11 mouse cellular contexts compared by ENCODE assay signal in the genomic region with DNA sequence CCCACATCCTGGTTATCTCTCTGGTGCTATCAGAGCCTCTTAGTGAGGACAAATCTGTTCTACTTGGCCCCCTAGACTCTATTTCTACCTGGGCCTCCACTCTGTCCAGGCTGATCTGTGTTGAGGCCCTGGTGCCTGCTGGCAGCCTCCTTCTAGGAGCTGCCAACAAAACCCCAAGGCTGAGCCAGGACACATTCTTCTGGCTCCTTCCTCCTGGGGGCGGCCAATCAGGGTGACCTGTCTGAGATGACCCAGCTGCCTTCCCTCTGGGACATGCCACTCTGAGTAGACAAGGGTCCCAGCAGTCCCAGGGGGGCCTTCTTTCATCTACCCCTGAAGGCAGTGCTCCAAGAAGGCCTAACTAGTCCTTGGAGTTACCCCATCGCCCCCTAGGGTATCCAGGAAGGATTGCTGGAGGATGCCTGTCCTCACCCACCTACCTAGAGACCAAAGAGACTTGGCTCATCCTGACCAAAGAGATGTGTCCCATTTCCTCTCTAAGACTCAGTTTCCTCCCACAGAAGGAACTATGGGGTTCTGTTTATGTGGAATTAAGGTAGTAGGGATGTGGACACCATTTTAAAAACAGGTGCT. TPM values are rescaled to one million over a fixed set of nuclear protein-coding genes. Genes with fewer than 3 reads are reported as not detected.
DNase-seq lines count a peak whose midpoint lies in the region; ATAC-seq and TF ChIP-seq lines count a peak whose summit lies in the region.
"Had no signal": no experiment of that assay in that cellular context is flagged by ENCODE, and none has a peak within 500 bp of the region (broad histone marks: within the 10 kb centered on the region; RNA-seq: fewer than 3 reads in every experiment).

No protein-coding gene starts in this region.

- TF ChIP-seq CTCF in cerebellum, adult 2 months (IDR thresholded peaks at IDR 0.05; ENCODE audit: borderline replicate concordance, insufficient read depth, low read depth, low read length) = peak; percentile 23; the same call in 1 of the 2 replicates
- TF ChIP-seq CTCF in liver, adult 2 months (IDR thresholded peaks at IDR 0.05; ENCODE audit: low read depth, low read length) = peak; percentile 9; the same call in 1 of the 2 replicates

- H3K9me3 ChIP-seq in liver, embryonic 12.5 days (replicated peaks) = no peaks in the 10 kb centered on the region
- no peaks in the 10 kb centered on the region for H3K9me3 ChIP-seq in heart, embryonic 11.5 days (replicated peaks; ENCODE audit: control insufficient read depth, low read length)
- H3K9me3 ChIP-seq: hindbrain, embryonic 13.5 days; midbrain, embryonic 13.5 days had no signal

- H3K4me1 ChIP-seq in cerebellum, adult 2 months (ENCODE audit: control insufficient read depth, insufficient read depth, low read length) = peaks cover 67% of the 10 kb centered on the region
- peaks cover 28% of the 10 kb centered on the region for H3K4me1 ChIP-seq in liver, adult 2 months (ENCODE audit: control insufficient read depth, insufficient read depth, low read length)
- H3K4me1 ChIP-seq in liver, embryonic 12.5 days = peaks cover 25% of the 10 kb centered on the region
- peaks cover 37% of the 10 kb centered on the region for H3K4me1 ChIP-seq in heart, embryonic 11.5 days (ENCODE audit: control insufficient read depth, insufficient read depth, low read length)

- 17% methylated on average over 2 of the region's 2 CpGs for WGBS in cerebellum, adult 2 months
- WGBS in liver, adult 2 months = 45% methylated on average over 2 of the region's 2 CpGs
- WGBS in liver, embryonic 12.5 days (ENCODE audit: insufficient replicate concordance) = 40% methylated on average over 2 of the region's 2 CpGs
- WGBS in heart, embryonic 11.5 days (ENCODE audit: insufficient replicate concordance) = 39% methylated on average over 2 of the region's 2 CpGs

- H3K9ac ChIP-seq in liver, adult 2 months (ENCODE audit: low read depth, low read length) = peak overlapping the region; percentile 34; the same call in 1 of the 2 replicates
- no peak overlapping the region for H3K9ac ChIP-seq in liver, embryonic 12.5 days
- no peak overlapping the region for H3K9ac ChIP-seq in heart, embryonic 11.5 days (ENCODE audit: low read depth, low read length)
- H3K9ac ChIP-seq: hindbrain, embryonic 13.5 days; midbrain, embryonic 13.5 days had no signal

- no peak for TF ChIP-seq POLR2A in cerebellum, adult 2 months (IDR thresholded peaks at IDR 0.05; ENCODE audit: borderline replicate concordance, insufficient read depth, low read length)
- no peak for TF ChIP-seq POLR2A in liver, adult 2 months (IDR thresholded peaks at IDR 0.05; ENCODE audit: extremely low read depth, insufficient read depth, low read length)

- no peak overlapping the region for H3K4me3 ChIP-seq in cerebellum, adult 2 months (replicated peaks; ENCODE audit: insufficient read depth, low read depth, low read length)
- no peak overlapping the region for H3K4me3 ChIP-seq in liver, adult 2 months (ENCODE audit: insufficient read depth, low read depth, low read length)
- no peak overlapping the region for H3K4me3 ChIP-seq in liver, embryonic 12.5 days
- no peak overlapping the region for H3K4me3 ChIP-seq in heart, embryonic 11.5 days (ENCODE audit: low read depth, low read length)
- H3K4me3 ChIP-seq: erythroblast, embryonic 14.5 days; hindbrain, embryonic 13.5 days; midbrain, embryonic 13.5 days had no signal

- no peaks in the 10 kb centered on the region; the same call in 1 of the 2 replicates for H3K79me2 ChIP-seq in liver, adult 2 months (ENCODE audit: control insufficient read depth, insufficient read depth, low read length)

- H3K36me3 ChIP-seq in liver, adult 2 months (ENCODE audit: control insufficient read depth, insufficient read depth, low read length) = no peaks in the 10 kb centered on the region
- H3K36me3 ChIP-seq in liver, embryonic 12.5 days = no peaks in the 10 kb centered on the region
- no peaks in the 10 kb centered on the region for H3K36me3 ChIP-seq in heart, embryonic 11.5 days (ENCODE audit: control insufficient read depth, insufficient read depth, low read length)
- H3K36me3 ChIP-seq: hindbrain, embryonic 13.5 days; midbrain, embryonic 13.5 days had no signal

- no peak for ATAC-seq in cerebellum, adult (ENCODE audit: insufficient number of reproducible peaks, low FRiP score, low TSS enrichment)
- no peak for ATAC-seq in liver, embryonic 12.5 days
- ATAC-seq in heart, embryonic 11.5 days (replicated peaks; ENCODE audit: insufficient number of reproducible peaks, low FRiP score, low TSS enrichment) = no peak
- 0 out of 2 replicates have a peak, but pooled peaks have one; percentile 31 for ATAC-seq in megakaryocyte progenitor cell, adult 5-6 weeks (replicated peaks; ENCODE audit: poor library complexity)
- ATAC-seq in erythroblast, adult 5-6 weeks (replicated peaks; ENCODE audit: low FRiP score, poor library complexity, severe bottlenecking) = no peak
- ATAC-seq: midbrain, embryonic 13.5 days had no signal

- peak; percentile 60 to 65 for DNase-seq in cerebellum, adult 2 months
- DNase-seq in liver, adult 2 months (ENCODE audit: extremely low read depth, low read depth, low spot score) = peak; percentile 31
- no peak for DNase-seq in right cerebral cortex, adult 2 months (ENCODE audit: low spot score in 2 of 2)

- H3K27me3 ChIP-seq in cerebellum, adult 2 months (ENCODE audit: control insufficient read depth, insufficient read depth, low read length) = no peaks in the 10 kb centered on the region
- no peaks in the 10 kb centered on the region for H3K27me3 ChIP-seq in liver, adult 2 months (ENCODE audit: control insufficient read depth, insufficient read depth, low read length)
- peaks cover 31% of the 10 kb centered on the region for H3K27me3 ChIP-seq in liver, embryonic 12.5 days (replicated peaks)
- no peaks in the 10 kb centered on the region; the same call in 1 of the 2 replicates for H3K27me3 ChIP-seq in heart, embryonic 11.5 days (ENCODE audit: control insufficient read depth, insufficient read depth, low read length)

- H3K4me2 ChIP-seq in liver, embryonic 12.5 days = no peak overlapping the region
- H3K4me2 ChIP-seq in heart, embryonic 11.5 days = no peak overlapping the region
- H3K4me2 ChIP-seq: hindbrain, embryonic 13.5 days; midbrain, embryonic 13.5 days had no signal

- peak overlapping the region; percentile 91 for H3K27ac ChIP-seq in cerebellum, adult 2 months (ENCODE audit: insufficient read depth, low read length)
- peak overlapping the region; percentile 2 for H3K27ac ChIP-seq in liver, adult 2 months (replicated peaks; ENCODE audit: insufficient read depth, low read depth, low read length)
- H3K27ac ChIP-seq in liver, embryonic 12.5 days = no peak overlapping the region
- H3K27ac ChIP-seq in heart, embryonic 11.5 days (ENCODE audit: low read depth, low read length) = peak overlapping the region; percentile 18; the same call in 1 of the 2 replicates
- H3K27ac ChIP-seq: hindbrain, embryonic 13.5 days; midbrain, embryonic 13.5 days had no signal

RNA-seq across cellular contexts. Expression of gene Ykt6, which starts 47.6 kb away (rescaled TPM):
- 54.2 and 54.9 TPM in 2 replicates for polyA plus RNA-seq in cerebellum, adult 2 months (2012; rRNA removed)
- total RNA-seq in liver, adult 2 months (2014; rRNA removed) = 41.6 and 41.8 TPM in 2 replicates
- polyA plus RNA-seq in liver, adult 2 months (2012; rRNA removed) = 37.4 and 39.9 TPM in 2 replicates
- 25.2 and 25.7 TPM in 2 replicates for polyA plus RNA-seq in liver, embryonic 12.5 days (2016; fragmentation: Nextera tagmentation; extraction: Ambion mirVana)
- polyA plus RNA-seq in heart, embryonic 11.5 days (2014; fragmentation: Nextera tagmentation; extraction: Ambion mirVana) = 19.3 and 25.4 TPM in 2 replicates
- 17.4 and 18.2 TPM in 2 replicates for total RNA-seq in megakaryocyte progenitor cell, adult 5-6 weeks (2015)
- total RNA-seq in megakaryocyte progenitor cell, adult 5-6 weeks (2017) = 44.4 and 48.7 TPM in 2 replicates
- 9.8 and 11.3 TPM in 2 replicates for total RNA-seq in erythroblast, adult 5-6 weeks (2015; ENCODE audit: low replicate concordance)
- 6.8 and 22.3 TPM in 2 replicates for total RNA-seq in erythroblast, adult 5-6 weeks (2017; ENCODE audit: low replicate concordance)

RNA-seq across cellular contexts. Expression of gene Gck, which starts 53.3 kb away (rescaled TPM):
- 0.74 and 1.1 TPM in 2 replicates for polyA plus RNA-seq in cerebellum, adult 2 months (2012; rRNA removed)
- total RNA-seq in liver, adult 2 months (2014; rRNA removed) = 69.5 and 94.4 TPM in 2 replicates
- polyA plus RNA-seq in liver, adult 2 months (2012; rRNA removed) = 112 and 155 TPM in 2 replicates
- polyA plus RNA-seq in liver, embryonic 12.5 days (2016; fragmentation: Nextera tagmentation; extraction: Ambion mirVana) = 0.31 and 0.37 TPM in 2 replicates
- polyA plus RNA-seq in heart, embryonic 11.5 days (2014; fragmentation: Nextera tagmentation; extraction: Ambion mirVana) = 2.0 and 2.6 TPM in 2 replicates
- not detected in 2 replicates for total RNA-seq in megakaryocyte progenitor cell, adult 5-6 weeks (2015)
- total RNA-seq in megakaryocyte progenitor cell, adult 5-6 weeks (2017) = not detected in 2 replicates
- total RNA-seq in erythroblast, adult 5-6 weeks (2015; ENCODE audit: low replicate concordance) = not detected in 2 replicates
- total RNA-seq in erythroblast, adult 5-6 weeks (2017; ENCODE audit: low replicate concordance) = not detected in 2 replicates
- polyA plus RNA-seq: erythroblast, embryonic 14.5 days had no signal

Comparison
In these comparisons a context has a peak if more than half of its experiments do, and no peak if none do; other contexts are left out.
1. RNA of gene Gck, which starts 53.3 kb away (polyA plus RNA-seq): 112 to 155 TPM in liver, adult 2 months; 2.0 to 2.6 TPM in heart, embryonic 11.5 days, 0.74 to 1.1 TPM in cerebellum, adult 2 months and 0.31 to 0.37 TPM in liver, embryonic 12.5 days; every median in the first group is over 10 times any median in the second.
2. DNase-seq: peak in cerebellum, adult 2 months (2 of 2) and liver, adult 2 months (single experiment); none in right cerebral cortex, adult 2 months (0 of 2).